Mouse (Mus musculus) erythroblast, embryonic 14.5 days (primary cell): ENCODE data around the gene Zfp53. TPM values are rescaled to one million over a fixed set of nuclear protein-coding genes. Genes with fewer than 3 reads are reported as not detected.

Experiments used
- H3K27me3 ChIP-seq: 2 replicates; pipeline ENCODE4 v1.6.1; 2012; ENCODE audit warnings: inconsistent platforms; ENCODE audit not compliant: control insufficient read depth
- H3K36me3 ChIP-seq: 2 replicates; pipeline ENCODE4 v1.6.1; 2012; ENCODE audit warnings: mild to moderate bottlenecking, inconsistent platforms; ENCODE audit not compliant: control insufficient read depth
- H3K4me1 ChIP-seq: 2 replicates; pipeline ENCODE4 v1.6.1; 2012; ENCODE audit warnings: inconsistent platforms; ENCODE audit not compliant: control insufficient read depth
- H3K4me3 ChIP-seq: replicated peaks from 2 replicates; pipeline ENCODE3; 2012; ENCODE audit warnings: moderate library complexity, mild to moderate bottlenecking, inconsistent platforms
- H3K9me3 ChIP-seq: 2 replicates; pipeline ENCODE4 v1.6.1; 2012; ENCODE audit warnings: low read length, inconsistent platforms, mixed read lengths; ENCODE audit not compliant: control insufficient read depth
- GATA1 ChIP-seq: IDR thresholded peaks from 2 replicates; pipeline ENCODE4 v1.6.1; 2012; ENCODE audit warnings: low read length, inconsistent platforms, mixed read lengths
- TAL1 ChIP-seq: IDR thresholded peaks from 3 replicates; pipeline ENCODE4 v1.6.1; 2012; ENCODE audit warnings: low read length, inconsistent platforms, mixed read lengths
- polyA plus RNA-seq: library from polyadenylated mRNA; stranded (reverse); fragments of >175 nt; gene quantifications from 2 replicates; pipeline ENCODE4 v1.2.3, GENCODE M21; 2012

The Zfp53 gene
- polyA plus RNA-seq, 1 experiment, result 0.05 TPM

DNA sequence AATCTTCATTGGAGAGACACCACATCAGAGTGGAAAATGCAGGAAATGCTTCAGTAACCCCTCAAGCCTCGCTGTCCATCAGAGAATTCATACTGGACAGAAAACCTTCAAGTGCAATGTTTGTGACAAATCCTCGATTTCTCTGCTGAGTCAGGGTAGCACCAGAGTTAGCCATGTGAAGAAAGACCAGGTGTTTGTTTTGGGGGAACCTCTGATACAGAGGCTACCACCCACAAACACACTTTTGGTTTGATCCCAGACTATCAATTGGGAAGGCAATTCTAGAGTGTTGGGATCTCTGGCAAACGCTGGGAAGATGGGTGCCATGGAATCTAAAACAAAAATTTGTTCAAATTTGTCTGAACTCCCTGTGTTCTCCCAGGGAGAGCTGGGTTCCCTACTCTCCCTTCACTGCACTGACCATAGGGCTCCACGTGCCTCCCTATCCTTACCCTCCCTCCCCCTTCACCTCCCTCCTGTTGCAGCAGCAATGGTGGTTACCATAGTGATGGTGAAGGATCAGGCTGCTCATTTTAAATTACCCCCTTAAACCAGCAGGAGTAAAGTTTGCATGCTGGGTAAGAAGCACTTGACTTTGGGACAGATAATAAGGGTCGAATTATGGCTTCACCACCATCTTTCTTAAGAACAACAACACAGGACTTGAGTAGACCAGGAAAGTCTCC lies 42.0 kb downstream of the Zfp53 start:
- peaks cover 36% of the 10 kb centered on the region for H3K4me1 ChIP-seq
- no peak overlapping the region for H3K4me3 ChIP-seq
- H3K9me3 ChIP-seq, result no peaks in the 10 kb centered on the region
- H3K36me3 ChIP-seq, result no peaks in the 10 kb centered on the region
- TF ChIP-seq GATA1 (no peak), TAL1 (no peak)
- no peaks in the 10 kb centered on the region for H3K27me3 ChIP-seq

DNA sequence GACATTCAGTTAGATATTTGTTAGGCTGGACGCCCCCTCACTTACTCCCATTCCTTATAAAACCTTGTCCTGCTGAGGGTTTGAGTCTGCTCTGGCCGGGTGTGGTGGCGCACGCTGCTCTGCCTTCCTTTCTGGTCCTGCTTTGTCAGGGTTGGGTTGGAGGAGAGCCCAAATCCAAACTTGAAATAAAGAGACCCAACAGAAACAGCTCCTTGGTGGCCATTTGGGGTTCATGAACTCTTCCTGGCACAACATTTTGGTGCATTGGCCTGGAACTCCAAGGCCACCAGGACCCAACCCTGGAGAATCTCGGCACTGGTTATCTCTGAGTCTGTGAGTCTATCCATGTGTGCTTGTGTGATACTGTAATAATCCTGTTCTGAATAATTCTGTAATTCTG lies 42.8 kb downstream of the Zfp53 start:
- Histone ChIP-seq H3K4me1 (peaks cover 37% of the 10 kb centered on the region), H3K4me3 (peak overlapping the region; percentile 68)
- TF ChIP-seq TAL1 (no peak), GATA1 (no peak)

DNA sequence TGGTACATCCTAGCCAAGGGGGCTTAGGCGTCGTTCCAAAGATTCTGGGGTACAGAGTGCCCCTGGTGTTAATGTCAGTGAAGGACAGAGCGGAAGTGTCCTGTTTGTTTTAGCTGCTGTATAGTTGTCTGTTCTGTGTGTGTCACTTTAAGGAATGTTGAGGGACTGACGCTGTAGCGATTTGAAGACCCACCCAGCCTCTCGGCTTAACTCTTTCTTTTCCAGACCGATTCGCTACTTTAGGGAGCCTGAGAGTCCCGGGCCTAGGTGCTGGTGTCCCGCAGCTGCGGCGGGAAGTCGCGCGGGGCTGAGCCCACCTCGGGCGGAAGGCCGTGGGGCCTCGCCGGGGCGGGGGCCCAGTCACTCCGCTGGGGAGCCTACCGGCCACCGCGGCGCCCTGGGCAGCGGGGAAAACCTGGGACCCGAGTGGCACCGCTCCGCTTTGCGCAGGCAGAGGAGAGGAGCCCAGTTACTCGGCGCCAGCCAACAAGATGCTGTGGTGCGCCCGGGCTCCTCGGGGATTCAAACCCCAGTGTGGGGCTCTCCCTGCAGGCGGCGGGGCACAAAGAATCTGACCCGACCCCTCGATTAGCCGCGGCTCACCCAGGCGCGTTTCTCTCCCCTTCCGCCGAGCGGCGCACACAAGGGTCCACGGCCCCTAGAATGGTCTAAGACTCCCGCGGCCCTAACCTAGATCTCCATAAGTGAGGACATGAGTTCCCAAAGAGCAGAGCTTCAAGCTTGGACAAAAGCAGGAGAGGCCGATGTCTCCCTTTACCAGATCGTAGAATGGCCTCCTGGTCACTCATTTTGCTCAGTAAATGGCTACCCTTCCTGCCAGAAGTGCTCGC lies 43.5 kb downstream of the Zfp53 start:
- TF ChIP-seq TAL1, result no peak
- no peak for TF ChIP-seq GATA1
- Histone ChIP-seq H3K36me3 (no peaks in the 10 kb centered on the region), H3K4me3 (peak overlapping the region; percentile 68), H3K27me3 (no peaks in the 10 kb centered on the region), H3K9me3 (no peaks in the 10 kb centered on the region), H3K4me1 (peaks cover 37% of the 10 kb centered on the region)

More for the DNA sequence above, 42.8 kb downstream of the Zfp53 start:
- Histone ChIP-seq H3K36me3 (no peaks in the 10 kb centered on the region), H3K9me3 (no peaks in the 10 kb centered on the region), H3K27me3 (no peaks in the 10 kb centered on the region)

DNA sequence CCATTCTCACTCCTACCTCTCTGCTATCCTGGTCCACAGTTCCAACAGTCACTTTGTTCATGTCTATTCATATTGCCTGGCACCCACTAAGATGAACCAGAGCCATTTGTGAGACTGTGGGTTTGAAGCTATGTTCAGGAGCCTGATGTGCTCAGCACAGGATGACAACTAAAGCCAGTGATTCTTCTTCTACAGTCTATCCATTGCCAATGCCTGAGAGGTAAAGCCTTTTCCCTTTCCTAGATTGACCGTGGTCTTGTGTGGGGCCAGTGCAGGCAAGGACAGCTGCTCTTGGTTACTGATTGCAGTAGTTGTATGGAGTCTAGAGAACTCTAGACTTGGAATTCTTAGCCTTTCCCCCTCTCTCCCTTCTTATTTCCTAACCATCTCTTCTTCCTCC lies 45.2 kb downstream of the Zfp53 start:
- Histone ChIP-seq H3K27me3 (no peaks in the 10 kb centered on the region), H3K4me3 (no peak overlapping the region), H3K36me3 (no peaks in the 10 kb centered on the region), H3K4me1 (peaks cover 37% of the 10 kb centered on the region), H3K9me3 (no peaks in the 10 kb centered on the region)
- TF ChIP-seq TAL1 (no peak), GATA1 (no peak)

DNA sequence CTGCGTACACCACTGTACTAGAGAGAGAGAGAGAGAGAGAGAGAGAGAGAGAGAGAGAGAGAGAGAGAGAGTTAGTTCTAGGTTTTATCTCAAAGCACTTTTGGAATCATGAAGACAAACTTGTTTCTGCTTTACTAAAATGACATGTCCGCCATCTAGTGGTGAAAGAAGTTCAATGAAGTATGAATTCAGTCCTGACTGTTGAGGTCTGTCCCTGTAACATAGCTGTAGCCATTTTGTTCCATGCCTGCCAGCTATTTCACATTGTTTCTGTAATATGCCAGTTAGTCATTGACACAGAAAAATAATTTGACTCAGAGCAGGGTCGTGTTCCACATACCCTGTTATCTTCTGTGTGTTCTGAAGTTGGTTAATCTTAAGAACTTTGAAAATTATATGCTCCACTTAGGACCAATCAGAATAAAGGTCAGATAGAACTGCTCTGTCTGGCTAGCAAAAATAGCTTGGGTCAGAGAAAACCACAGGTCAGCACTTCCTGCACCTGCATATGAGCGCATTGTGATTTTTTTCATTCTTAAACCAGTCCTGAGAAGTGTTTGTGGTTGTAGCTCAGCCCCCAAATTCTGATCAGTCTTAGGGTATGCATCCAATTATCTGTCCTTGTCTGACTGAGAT lies 45.8 kb downstream of the Zfp53 start:
- H3K4me3 ChIP-seq, result peak overlapping the region; percentile 2
- H3K27me3 ChIP-seq, result no peaks in the 10 kb centered on the region
- H3K9me3 ChIP-seq, result no peaks in the 10 kb centered on the region
- no peaks in the 10 kb centered on the region for H3K36me3 ChIP-seq
- H3K4me1 ChIP-seq, result peaks cover 37% of the 10 kb centered on the region
- no peak for TF ChIP-seq TAL1
- no peak for TF ChIP-seq GATA1

DNA sequence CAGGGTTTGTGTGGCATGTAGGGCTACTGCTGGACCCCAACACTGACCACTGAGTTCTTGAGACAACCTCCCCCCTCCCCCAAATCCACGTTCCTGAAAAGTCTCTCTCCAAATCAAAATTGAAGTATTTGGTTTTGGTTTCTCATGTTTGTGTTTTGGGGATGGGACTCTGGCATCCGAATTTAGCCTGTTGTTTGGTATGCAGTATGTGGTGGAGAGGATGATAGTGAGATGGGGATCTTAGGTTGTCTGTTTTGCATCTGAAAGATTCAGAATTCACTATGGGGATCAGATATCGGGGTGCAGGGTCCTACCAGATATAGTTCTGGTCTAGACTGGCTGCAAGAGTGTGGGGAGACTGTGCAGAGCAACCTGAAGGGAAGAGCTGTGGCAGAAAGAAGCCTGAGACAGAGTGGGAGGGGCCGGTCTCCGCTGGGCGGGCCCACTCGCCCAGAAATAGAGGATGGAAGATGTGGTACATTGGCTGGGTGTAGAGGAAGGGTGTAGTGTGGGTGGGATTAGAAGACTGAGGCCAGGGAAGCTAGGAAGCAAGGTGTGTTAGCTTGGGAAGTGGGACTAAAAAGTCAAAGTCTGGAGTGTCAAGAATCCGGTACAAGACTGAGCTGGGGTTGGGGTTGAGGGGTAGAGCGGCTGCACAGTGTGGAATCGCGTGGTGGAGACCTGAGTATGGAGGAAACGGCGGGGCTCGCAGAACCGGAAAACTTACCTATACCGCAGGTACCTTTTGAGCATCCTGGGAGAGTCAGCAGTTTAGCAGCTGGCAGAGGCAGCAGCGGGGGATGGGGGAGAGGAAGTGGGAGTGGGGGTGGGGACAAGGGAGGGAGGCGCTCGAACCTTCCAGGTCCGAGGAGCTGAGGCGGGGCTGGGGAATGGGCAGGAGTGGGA lies 46.6 kb downstream of the Zfp53 start, which contains the start of gene Zfp52:
Gene Zfp52 (plus strand): TSS at position 444 of the 906 bp plus-strand sequence.
- H3K36me3 ChIP-seq, result no peaks in the 10 kb centered on the region
- no peaks in the 10 kb centered on the region for H3K9me3 ChIP-seq
- no peaks in the 10 kb centered on the region for H3K27me3 ChIP-seq
- peaks cover 39% of the 10 kb centered on the region for H3K4me1 ChIP-seq
- TF ChIP-seq GATA1 (no peak), TAL1 (no peak)
- peak within 1 kb of the TSS; percentile 65 for H3K4me3 ChIP-seq

DNA sequence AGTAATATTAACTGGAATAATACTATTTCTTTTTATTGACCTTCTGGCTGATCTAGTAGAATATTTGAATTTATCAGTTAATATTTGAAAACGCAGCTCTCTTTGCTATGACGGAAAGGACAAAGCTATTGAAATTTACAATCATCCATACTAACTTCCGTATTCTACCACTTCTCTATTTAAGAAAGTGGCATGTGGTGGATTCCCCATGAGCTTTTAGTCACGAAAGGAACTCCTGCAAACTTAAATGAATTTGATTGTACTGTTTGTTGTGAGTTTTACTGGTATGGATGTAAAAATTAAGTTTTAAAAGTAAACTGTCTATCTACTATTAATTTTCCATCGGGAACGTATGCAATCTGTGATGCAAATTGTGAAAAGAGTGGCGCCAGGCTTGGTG lies 47.3 kb downstream of the Zfp53 start:
- H3K9me3 ChIP-seq, result no peaks in the 10 kb centered on the region
- H3K4me3 ChIP-seq, result peak overlapping the region; percentile 65
- TF ChIP-seq TAL1 (no peak), GATA1 (no peak)
- peaks cover 41% of the 10 kb centered on the region for H3K4me1 ChIP-seq
- no peaks in the 10 kb centered on the region for H3K27me3 ChIP-seq
- no peaks in the 10 kb centered on the region for H3K36me3 ChIP-seq

DNA sequence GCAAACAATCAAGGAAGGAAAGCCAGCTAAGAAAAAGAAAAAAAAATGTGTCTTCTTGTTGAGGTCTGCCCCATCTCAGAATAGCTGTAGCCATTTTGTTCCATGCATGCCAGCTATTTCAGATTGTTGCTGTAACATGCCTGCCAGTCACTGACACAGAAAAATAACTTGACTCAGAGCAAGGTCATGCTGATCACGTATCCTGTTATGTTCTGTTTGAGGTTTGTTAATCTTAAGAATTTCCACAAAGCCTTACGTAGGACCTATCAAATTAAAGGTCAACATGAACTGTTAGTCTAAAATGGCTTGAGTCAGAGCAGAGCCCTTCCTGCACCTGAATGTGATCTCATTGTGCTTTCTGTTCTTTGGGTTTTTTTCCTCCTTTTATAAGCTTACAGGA lies 47.9 kb downstream of the Zfp53 start:
- Histone ChIP-seq H3K4me1 (peaks cover 38% of the 10 kb centered on the region), H3K36me3 (no peaks in the 10 kb centered on the region), H3K4me3 (no peak overlapping the region), H3K9me3 (no peaks in the 10 kb centered on the region), H3K27me3 (no peaks in the 10 kb centered on the region)
- TF ChIP-seq GATA1 (no peak), TAL1 (no peak)
